ENCODE assay signal across 8 mouse cellular contexts in genomic region chr16:10374254-10375011, GRCm38 (mm10). TPM values are rescaled to one million over a fixed set of nuclear protein-coding genes. Genes with fewer than 3 reads are reported as not detected.
DNase-seq lines count a peak whose midpoint lies in the region; ATAC-seq lines count a peak whose summit lies in the region.

No protein-coding gene starts in this region.

- H3K9me3 ChIP-seq in forebrain, embryonic 16.5 days (ENCODE audit: control insufficient read depth, low read length) = no peaks in the 10 kb centered on the region
- no peaks in the 10 kb centered on the region for H3K9me3 ChIP-seq in kidney, embryonic 14.5 days (ENCODE audit: control insufficient read depth, low read length)
- no peaks in the 10 kb centered on the region for H3K9me3 ChIP-seq in lung, embryonic 16.5 days (ENCODE audit: control insufficient read depth, low read length)

- peaks cover 8% of the 10 kb centered on the region for H3K4me1 ChIP-seq in forebrain, embryonic 16.5 days (replicated peaks; ENCODE audit: control insufficient read depth, insufficient read depth, low read length)
- H3K4me1 ChIP-seq in kidney, embryonic 14.5 days (ENCODE audit: control insufficient read depth, insufficient read depth, low read length) = peaks cover 8% of the 10 kb centered on the region
- peaks cover 17% of the 10 kb centered on the region for H3K4me1 ChIP-seq in lung, embryonic 16.5 days (replicated peaks; ENCODE audit: control insufficient read depth, insufficient read depth, low read length)

- ATAC-seq in forebrain, embryonic 16.5 days = peak; percentile 83
- ATAC-seq in kidney, embryonic 14.5 days (ENCODE audit: low FRiP score, low TSS enrichment) = peak; percentile 84
- peak; percentile 60; the same call in 1 of the 2 replicates for ATAC-seq in lung, embryonic 16.5 days (ENCODE audit: low read depth)

- H3K9ac ChIP-seq in forebrain, embryonic 16.5 days (replicated peaks; ENCODE audit: low read depth, low read length) = peak overlapping the region; percentile 27; the same call in 1 of the 2 replicates
- peak overlapping the region; percentile 23; the same call in 1 of the 2 replicates for H3K9ac ChIP-seq in kidney, embryonic 14.5 days (ENCODE audit: low read depth, low read length)
- H3K9ac ChIP-seq in lung, embryonic 16.5 days (ENCODE audit: low read length) = no peak overlapping the region

- peak overlapping the region; percentile 28 for H3K4me3 ChIP-seq in forebrain, embryonic 16.5 days (replicated peaks; ENCODE audit: low read length)
- no peak overlapping the region for H3K4me3 ChIP-seq in kidney, embryonic 14.5 days (ENCODE audit: low read length)
- H3K4me3 ChIP-seq in lung, embryonic 16.5 days (ENCODE audit: low read length) = no peak overlapping the region

- peak overlapping the region; percentile 53 for H3K4me2 ChIP-seq in forebrain, embryonic 16.5 days (ENCODE audit: low read length)
- H3K4me2 ChIP-seq in kidney, embryonic 14.5 days (replicated peaks; ENCODE audit: low read depth, low read length) = peak overlapping the region; percentile 35
- H3K4me2 ChIP-seq in lung, embryonic 16.5 days (ENCODE audit: low read depth, low read length) = peak overlapping the region; percentile 38

- no peak overlapping the region for H3K27ac ChIP-seq in forebrain, embryonic 16.5 days (ENCODE audit: low read length)
- no peak overlapping the region for H3K27ac ChIP-seq in kidney, embryonic 14.5 days (ENCODE audit: low read depth, low read length)
- no peak overlapping the region for H3K27ac ChIP-seq in lung, embryonic 16.5 days (ENCODE audit: low read length)

- no peaks in the 10 kb centered on the region for H3K27me3 ChIP-seq in forebrain, embryonic 16.5 days (replicated peaks; ENCODE audit: control insufficient read depth, insufficient read depth, low read length)
- H3K27me3 ChIP-seq in kidney, embryonic 14.5 days (ENCODE audit: control insufficient read depth, insufficient read depth, low read length) = no peaks in the 10 kb centered on the region
- no peaks in the 10 kb centered on the region for H3K27me3 ChIP-seq in lung, embryonic 16.5 days (ENCODE audit: control insufficient read depth, insufficient read depth, low read depth, low read length)

- DNase-seq in cerebellum, postnatal 25 days = peak; percentile 24 to 63
- DNase-seq in cerebellum, adult 9-10 months = no peak
- DNase-seq in ZHBTc4 (ENCODE audit: low read depth, low spot score) = peak; percentile 86
- DNase-seq in right cerebral cortex, postnatal 14 days = peak; percentile 41
- DNase-seq in thymus, postnatal 36 days = no peak

- H3K36me3 ChIP-seq in forebrain, embryonic 16.5 days (ENCODE audit: control insufficient read depth, insufficient read depth) = no peaks in the 10 kb centered on the region
- no peaks in the 10 kb centered on the region for H3K36me3 ChIP-seq in kidney, embryonic 14.5 days (ENCODE audit: control insufficient read depth, insufficient read depth, low read length)
- no peaks in the 10 kb centered on the region for H3K36me3 ChIP-seq in lung, embryonic 16.5 days (ENCODE audit: control insufficient read depth, insufficient read depth, low read length)

- 18% methylated on average over 13 of the region's 13 CpGs for WGBS in forebrain, embryonic 16.5 days
- WGBS in kidney, embryonic 14.5 days = 20% methylated on average over 13 of the region's 13 CpGs
- WGBS in lung, embryonic 16.5 days = 22% methylated on average over 13 of the region's 13 CpGs

RNA-seq across cellular contexts. Expression of gene Tekt5, which starts 20.9 kb away (rescaled TPM):
- polyA plus RNA-seq in forebrain, embryonic 16.5 days (2015; fragmentation: Nextera tagmentation; extraction: Ambion mirVana) = 2.5 and 4.1 TPM in 2 replicates
- polyA plus RNA-seq in kidney, embryonic 14.5 days (2014; fragmentation: Nextera tagmentation; extraction: Ambion mirVana) = 0.90 and 1.3 TPM in 2 replicates
- polyA plus RNA-seq in lung, embryonic 16.5 days (2015; fragmentation: Nextera tagmentation; extraction: Ambion mirVana) = 2.9 and 4.2 TPM in 2 replicates

RNA-seq across cellular contexts. Expression of gene Nubp1, which starts 37.3 kb away (rescaled TPM):
- polyA plus RNA-seq in forebrain, embryonic 16.5 days (2015; fragmentation: Nextera tagmentation; extraction: Ambion mirVana) = 47.7 and 48.9 TPM in 2 replicates
- polyA plus RNA-seq in kidney, embryonic 14.5 days (2014; fragmentation: Nextera tagmentation; extraction: Ambion mirVana) = 69.9 and 77.1 TPM in 2 replicates
- polyA plus RNA-seq in lung, embryonic 16.5 days (2015; fragmentation: Nextera tagmentation; extraction: Ambion mirVana) = 59.7 and 59.9 TPM in 2 replicates

Comparison
In these comparisons a context has a peak if more than half of its experiments do, and no peak if none do; other contexts are left out.
1. DNase-seq: peak in cerebellum, postnatal 25 days (2 of 2), ZHBTc4 (single experiment) and right cerebral cortex, postnatal 14 days (single experiment); none in cerebellum, adult 9-10 months (single experiment) and thymus, postnatal 36 days (0 of 2).
2. Peak in every context shown above with its lines, with median percentiles within 50 percentile points of each other: ATAC-seq and H3K4me2 ChIP-seq.